Mouse (Mus musculus): Measurements from ENCODE around the gene Txk.

- TF ChIP-seq GATA1 (IDR thresholded peaks at IDR 0.05; ENCODE audit: borderline replicate concordance, low read length), result no peak
- no peak for TF ChIP-seq CTCF (IDR thresholded peaks at IDR 0.05; ENCODE audit: low read depth, low read length)
These were observed 62.1 kb downstream of the Txk start for GRCm38 (mm10) chr5:72690516-72690915.

Data from G1E (cell line).